Mouse (Mus musculus) c-Kit-positive CD71-positive TER-119-positive erythroid progenitor cells, embryonic 14.5 days (primary cell): ENCODE results near the gene Tns1.

Experiments used
- DNase-seq: peaks from one replicate; pipeline ENCODE4 v3.0.0-alpha.2; 2013; ENCODE audit warnings: low spot score

The Tns1 gene

GRCm38 (mm10) chr1:74058771-74059170 lies 65.5 kb downstream of the Tns1 start:
- DNase-seq: no peak

- DNase-seq: no peak
Observed at GRCm38 (mm10) chr1:74058309-74058708, 65.9 kb downstream of the Tns1 start.

GRCm38 (mm10) chr1:74057501-74057900 lies 66.7 kb downstream of the Tns1 start:
- no peak for DNase-seq

- DNase-seq: no peak
Observed at GRCm38 (mm10) chr1:74055552-74055951, 68.7 kb downstream of the Tns1 start.

GRCm38 (mm10) chr1:74054471-74054870 lies 69.8 kb downstream of the Tns1 start:
- no peak for DNase-seq

GRCm38 (mm10) chr1:74054007-74054406 lies 70.2 kb downstream of the Tns1 start:
- no peak for DNase-seq

- no peak for DNase-seq
Observed at GRCm38 (mm10) chr1:74053068-74053467, 71.2 kb downstream of the Tns1 start.

GRCm38 (mm10) chr1:74051349-74051748 lies 72.9 kb downstream of the Tns1 start:
- DNase-seq: no peak

GRCm38 (mm10) chr1:74049430-74049829 lies 74.8 kb downstream of the Tns1 start:
- no peak for DNase-seq

- DNase-seq: no peak
Observed at GRCm38 (mm10) chr1:74047722-74048121, 76.5 kb downstream of the Tns1 start.

- DNase-seq: no peak
Observed at GRCm38 (mm10) chr1:74047311-74047710, 76.9 kb downstream of the Tns1 start.

GRCm38 (mm10) chr1:74045034-74045433 lies 79.2 kb downstream of the Tns1 start:
- no peak for DNase-seq

- no peak for DNase-seq
Observed at GRCm38 (mm10) chr1:74044421-74044820, 79.8 kb downstream of the Tns1 start.

GRCm38 (mm10) chr1:74043584-74044105 lies 80.6 kb downstream of the Tns1 start:
- no peak for DNase-seq

- DNase-seq: no peak
Observed at GRCm38 (mm10) chr1:74042711-74043467, 81.4 kb downstream of the Tns1 start.

- DNase-seq: no peak
Observed at GRCm38 (mm10) chr1:74041692-74042091, 82.6 kb downstream of the Tns1 start.

GRCm38 (mm10) chr1:74041178-74041577 lies 83.1 kb downstream of the Tns1 start:
- no peak for DNase-seq

- no peak for DNase-seq
Observed at GRCm38 (mm10) chr1:74036560-74037390, 87.5 kb downstream of the Tns1 start.

GRCm38 (mm10) chr1:74035912-74036489 lies 88.2 kb downstream of the Tns1 start:
- no peak for DNase-seq

GRCm38 (mm10) chr1:74035487-74035886 lies 88.8 kb downstream of the Tns1 start:
- DNase-seq: no peak

- no peak for DNase-seq
Observed at GRCm38 (mm10) chr1:74034736-74035135, 89.5 kb downstream of the Tns1 start.

GRCm38 (mm10) chr1:74034211-74034610 lies 90.0 kb downstream of the Tns1 start:
- DNase-seq: no peak

- DNase-seq: no peak
Observed at GRCm38 (mm10) chr1:74033407-74033806, 90.8 kb downstream of the Tns1 start.
